Mouse (Mus musculus) left cerebral cortex, postnatal 14 days (tissue): ENCODE measurements around the gene Smurf2. TPM values are rescaled to one million over a fixed set of nuclear protein-coding genes. Genes with fewer than 3 reads are reported as not detected.
"Not testable (repeated sequence)": the region's sequence is repeated elsewhere in the genome, so short reads cannot be mapped to it uniquely, and the experiment has no call there.

Source experiments
- DNase-seq, 2 experiments: peaks; one replicate each; pipeline ENCODE4 v3.0.0; 2021 to 2022; ENCODE audit warnings: low spot score in 2 of 2, mixed read lengths in 1 of 2
- intact Hi-C: fragments of 180-260 bp; cut with DNase I; formaldehyde crosslinking; loops from one replicate; pipeline ENCODE4 v1.15.1; 2025
- total RNA-seq, 2 experiments: library from RNA; stranded (reverse); gene quantifications; 2 replicates each; pipeline ENCODE4 v1.2.3; 2021

Gene Smurf2
- total RNA-seq, 2 experiments from 2014 or later, result 24.6 to 28.1 TPM

GRCm38 (mm10) chr11:106817156-106817555 lies 103.4 kb downstream of the Smurf2 start:
- intact Hi-C loops, result no loop called here
- DNase-seq, result no peak

- DNase-seq, result no peak
- intact Hi-C loops, result no loop called here
Measured at GRCm38 (mm10) chr11:106816316-106816715, 104.2 kb downstream of the Smurf2 start.

GRCm38 (mm10) chr11:106815761-106816160 lies 104.8 kb downstream of the Smurf2 start:
- no peak for DNase-seq
- intact Hi-C loops, result no loop called here

GRCm38 (mm10) chr11:106815331-106815730 lies 105.2 kb downstream of the Smurf2 start:
- intact Hi-C loops, result no loop called here
- DNase-seq, result no peak

- DNase-seq, result no peak
- intact Hi-C loops, result no loop called here
Measured at GRCm38 (mm10) chr11:106814601-106815320, 105.8 kb downstream of the Smurf2 start.

- intact Hi-C loops, result no loop called here
Measured at GRCm38 (mm10) chr11:106812410-106813136, 107.9 kb downstream of the Smurf2 start.

GRCm38 (mm10) chr11:106807442-106807841 lies 113.1 kb downstream of the Smurf2 start:
- DNase-seq, intact Hi-C loops: not testable (repeated sequence)

More at GRCm38 (mm10) chr11:106812410-106813136, 107.9 kb downstream of the Smurf2 start:
- DNase-seq, result no peak

GRCm38 (mm10) chr11:106802069-106802627 lies 118.4 kb downstream of the Smurf2 start:
- intact Hi-C loops, result no loop called here
- DNase-seq, result no peak

GRCm38 (mm10) chr11:106795679-106796078 lies 124.8 kb downstream of the Smurf2 start:
- no peak for DNase-seq
- intact Hi-C loops, result no loop called here

GRCm38 (mm10) chr11:106793846-106794245 lies 126.7 kb downstream of the Smurf2 start:
- intact Hi-C loops, result no loop called here

GRCm38 (mm10) chr11:106789649-106790048 lies 130.9 kb downstream of the Smurf2 start:
- no peak for DNase-seq
- intact Hi-C loops, result loop anchor here (10.0 kb wide), 1 partner anchor 535 kb away; the partner anchor contains the start of genes Ftsj3 and Psmc5

More at GRCm38 (mm10) chr11:106793846-106794245, 126.7 kb downstream of the Smurf2 start:
- DNase-seq, result no peak

- intact Hi-C loops, result loop anchor here (10.0 kb wide), 1 partner anchor 534 kb away; the partner anchor contains the start of genes Ftsj3 and Psmc5
- peak; percentile 95 to 98 for DNase-seq
Measured at GRCm38 (mm10) chr11:106788775-106789459, 131.6 kb downstream of the Smurf2 start, which contains the start of the genes Ddx5 and Cep95. TSS of gene Ddx5 (minus strand) at chr11:106789185. TSS of gene Cep95 (plus strand) at chr11:106789252.

GRCm38 (mm10) chr11:106788026-106788774 lies 132.3 kb downstream of the Smurf2 start:
- intact Hi-C loops, result loop anchor here (10.0 kb wide), 1 partner anchor 533 kb away; the partner anchor contains the start of genes Ftsj3 and Psmc5

GRCm38 (mm10) chr11:106787131-106788025 lies 133.1 kb downstream of the Smurf2 start:
- DNase-seq, result peak; percentile 88 to 91
- intact Hi-C loops, result loop anchor here (10.0 kb wide), 1 partner anchor 533 kb away; the partner anchor contains the start of genes Ftsj3 and Psmc5

More at GRCm38 (mm10) chr11:106788026-106788774, 132.3 kb downstream of the Smurf2 start:
- DNase-seq, result peak; percentile 98 to 99

- no peak for DNase-seq
- intact Hi-C loops, result loop anchor here (10.0 kb wide), 1 partner anchor 530 kb away; the partner anchor contains the start of genes Ftsj3 and Psmc5
Measured at GRCm38 (mm10) chr11:106785043-106785442, 135.5 kb downstream of the Smurf2 start.

- intact Hi-C loops, result loop anchor here (10.0 kb wide), 1 partner anchor 530 kb away; the partner anchor contains the start of genes Ftsj3 and Psmc5
- no peak for DNase-seq
Measured at GRCm38 (mm10) chr11:106784476-106784875, 136.0 kb downstream of the Smurf2 start.
